Mouse (Mus musculus): ENCODE data around the gene Dek. TPM values are rescaled to one million over a fixed set of nuclear protein-coding genes. Genes with fewer than 3 reads are reported as not detected.

Gene Dek
- total and polyA plus RNA-seq, 2 experiments, result 14.1 to 27.7 TPM

DNA sequence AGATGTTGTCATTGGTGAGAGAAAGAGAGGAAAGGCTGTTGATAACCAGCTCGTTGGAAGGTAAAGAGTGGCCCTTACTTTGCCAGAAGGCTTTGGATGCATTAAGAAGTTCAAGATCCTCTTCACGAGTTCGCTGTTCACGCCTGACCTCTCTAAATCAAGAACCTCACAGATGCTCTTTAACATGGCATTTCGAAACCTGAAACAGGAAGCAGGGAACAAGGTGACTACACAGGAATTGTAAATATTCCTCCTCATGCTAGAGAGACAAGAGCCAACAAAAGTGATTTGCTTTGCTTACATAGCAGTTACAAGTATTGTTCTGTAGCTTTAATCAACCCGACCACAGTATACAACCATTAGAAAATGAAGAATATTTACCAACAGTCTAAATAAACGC lies 6.7 kb downstream of the Dek start:
- no peaks in the 10 kb centered on the region for H3K27me3 ChIP-seq (ENCODE audit: control insufficient read depth, insufficient read depth, low read length)
- H3K9ac ChIP-seq (ENCODE audit: low read depth, low read length), result no peak overlapping the region
- peaks cover 22% of the 10 kb centered on the region for H3K36me3 ChIP-seq (ENCODE audit: control insufficient read depth, insufficient read depth, low read length)
- no peak overlapping the region for H3K4me3 ChIP-seq (ENCODE audit: insufficient read depth, low read depth, low read length)
- H3K27ac ChIP-seq (replicated peaks; ENCODE audit: insufficient read depth, low read depth, low read length), result no peak overlapping the region
- peaks cover 3% of the 10 kb centered on the region; the same call in 1 of the 2 replicates for H3K79me2 ChIP-seq (ENCODE audit: control insufficient read depth, insufficient read depth, low read length)
- 66% methylated on average over 7 of the region's 7 CpGs for WGBS
- DNase-seq (ENCODE audit: extremely low read depth, low read depth, low spot score), result no peak
- TF ChIP-seq CTCF (IDR thresholded peaks at IDR 0.05; ENCODE audit: low read depth, low read length) (no peak), POLR2A (IDR thresholded peaks at IDR 0.05; ENCODE audit: extremely low read depth, insufficient read depth, low read length) (no peak)
- H3K4me1 ChIP-seq (ENCODE audit: control insufficient read depth, insufficient read depth, low read length), result no peaks in the 10 kb centered on the region

- no peak for DNase-seq (ENCODE audit: extremely low read depth, low read depth, low spot score)
- Histone ChIP-seq H3K9ac (ENCODE audit: low read depth, low read length) (no peak overlapping the region), H3K4me1 (ENCODE audit: control insufficient read depth, insufficient read depth, low read length) (no peaks in the 10 kb centered on the region), H3K4me3 (ENCODE audit: insufficient read depth, low read depth, low read length) (no peak overlapping the region), H3K79me2 (ENCODE audit: control insufficient read depth, insufficient read depth, low read length) (no peaks in the 10 kb centered on the region; the same call in 1 of the 2 replicates), H3K27me3 (ENCODE audit: control insufficient read depth, insufficient read depth, low read length) (no peaks in the 10 kb centered on the region), H3K27ac (replicated peaks; ENCODE audit: insufficient read depth, low read depth, low read length) (no peak overlapping the region), H3K36me3 (ENCODE audit: control insufficient read depth, insufficient read depth, low read length) (peaks cover 28% of the 10 kb centered on the region)
- WGBS, result 89% methylated on average over 2 of the region's 2 CpGs
- no peak for TF ChIP-seq CTCF (IDR thresholded peaks at IDR 0.05; ENCODE audit: low read depth, low read length)
- TF ChIP-seq POLR2A (IDR thresholded peaks at IDR 0.05; ENCODE audit: extremely low read depth, insufficient read depth, low read length), result no peak
Observed at GRCm38 (mm10) chr13:47096591-47096990, 9.4 kb downstream of the Dek start.

GRCm38 (mm10) chr13:47093791-47094190 lies 12.2 kb downstream of the Dek start:
- WGBS, result 83% methylated on average over 2 of the region's 2 CpGs
- no peaks in the 10 kb centered on the region for H3K27me3 ChIP-seq (ENCODE audit: control insufficient read depth, insufficient read depth, low read length)
- H3K79me2 ChIP-seq (ENCODE audit: control insufficient read depth, insufficient read depth, low read length), result no peaks in the 10 kb centered on the region; the same call in 1 of the 2 replicates
- no peaks in the 10 kb centered on the region for H3K4me1 ChIP-seq (ENCODE audit: control insufficient read depth, insufficient read depth, low read length)
- no peak for TF ChIP-seq CTCF (IDR thresholded peaks at IDR 0.05; ENCODE audit: low read depth, low read length)
- no peak for TF ChIP-seq POLR2A (IDR thresholded peaks at IDR 0.05; ENCODE audit: extremely low read depth, insufficient read depth, low read length)
- H3K36me3 ChIP-seq (ENCODE audit: control insufficient read depth, insufficient read depth, low read length), result peaks cover 27% of the 10 kb centered on the region
- no peak overlapping the region for H3K27ac ChIP-seq (replicated peaks; ENCODE audit: insufficient read depth, low read depth, low read length)
- no peak for DNase-seq (ENCODE audit: extremely low read depth, low read depth, low spot score)
- H3K4me3 ChIP-seq (ENCODE audit: insufficient read depth, low read depth, low read length), result no peak overlapping the region
- H3K9ac ChIP-seq (ENCODE audit: low read depth, low read length), result no peak overlapping the region

DNA sequence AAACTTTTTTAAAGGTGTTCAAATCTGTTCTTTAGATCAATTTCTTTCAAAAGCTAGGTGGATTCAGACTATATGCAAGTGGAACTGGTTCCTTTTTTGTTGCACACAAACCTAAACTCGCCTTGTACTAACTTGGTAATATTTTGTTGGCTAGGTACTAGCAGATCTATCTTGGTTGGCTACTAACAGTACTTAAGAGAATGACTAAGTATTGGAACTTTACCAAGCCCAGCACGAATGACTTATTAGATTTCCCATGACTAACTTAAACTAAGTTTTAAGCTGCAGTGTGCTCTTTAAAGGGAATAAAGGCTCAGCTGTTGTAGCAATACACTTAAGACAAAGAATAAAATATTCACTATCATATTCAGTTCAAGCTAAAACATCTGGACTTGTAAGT lies 16.7 kb downstream of the Dek start:
- no peaks in the 10 kb centered on the region for H3K79me2 ChIP-seq (ENCODE audit: control insufficient read depth, insufficient read depth, low read length)
- no peak for DNase-seq (ENCODE audit: extremely low read depth, low read depth, low spot score)
- H3K27me3 ChIP-seq (ENCODE audit: control insufficient read depth, insufficient read depth, low read length), result no peaks in the 10 kb centered on the region
- TF ChIP-seq CTCF (IDR thresholded peaks at IDR 0.05; ENCODE audit: low read depth, low read length), result no peak
- no peak for TF ChIP-seq POLR2A (IDR thresholded peaks at IDR 0.05; ENCODE audit: extremely low read depth, insufficient read depth, low read length)
- no peak overlapping the region for H3K27ac ChIP-seq (replicated peaks; ENCODE audit: insufficient read depth, low read depth, low read length)
- WGBS, result 71% methylated on average over 2 of the region's 2 CpGs
- peaks cover 31% of the 10 kb centered on the region for H3K36me3 ChIP-seq (ENCODE audit: control insufficient read depth, insufficient read depth, low read length)
- H3K4me3 ChIP-seq (ENCODE audit: insufficient read depth, low read depth, low read length), result no peak overlapping the region
- H3K9ac ChIP-seq (ENCODE audit: low read depth, low read length), result no peak overlapping the region
- H3K4me1 ChIP-seq (ENCODE audit: control insufficient read depth, insufficient read depth, low read length), result peaks cover 5% of the 10 kb centered on the region; the same call in 1 of the 2 replicates

DNA sequence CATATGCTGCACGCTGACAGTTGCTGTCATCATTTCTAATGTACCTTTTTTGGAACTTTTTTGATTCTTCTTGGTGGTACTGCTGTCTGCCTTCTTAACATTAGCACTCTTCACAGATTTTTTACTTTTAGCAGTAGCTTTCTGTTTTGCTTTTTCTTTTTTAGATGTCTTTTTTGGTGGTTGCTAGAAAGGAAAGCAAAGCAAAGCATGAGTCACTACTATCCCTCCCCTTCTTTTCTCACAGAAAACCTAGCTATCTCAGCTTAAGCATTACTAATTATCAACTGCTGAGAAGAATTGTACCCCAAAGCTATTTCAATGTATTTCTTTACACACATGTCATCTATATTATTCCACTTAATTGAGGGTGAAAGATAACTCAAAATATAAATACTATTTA lies 17.6 kb downstream of the Dek start:
- H3K4me3 ChIP-seq (ENCODE audit: insufficient read depth, low read depth, low read length), result no peak overlapping the region
- peaks cover 29% of the 10 kb centered on the region for H3K36me3 ChIP-seq (ENCODE audit: control insufficient read depth, insufficient read depth, low read length)
- TF ChIP-seq POLR2A (IDR thresholded peaks at IDR 0.05; ENCODE audit: extremely low read depth, insufficient read depth, low read length), result no peak
- TF ChIP-seq CTCF (IDR thresholded peaks at IDR 0.05; ENCODE audit: low read depth, low read length), result no peak
- peaks cover 5% of the 10 kb centered on the region; the same call in 1 of the 2 replicates for H3K4me1 ChIP-seq (ENCODE audit: control insufficient read depth, insufficient read depth, low read length)
- 96% methylated on average over 1 of the region's 1 CpGs for WGBS
- DNase-seq (ENCODE audit: extremely low read depth, low read depth, low spot score), result no peak
- H3K27ac ChIP-seq (replicated peaks; ENCODE audit: insufficient read depth, low read depth, low read length), result no peak overlapping the region
- H3K27me3 ChIP-seq (ENCODE audit: control insufficient read depth, insufficient read depth, low read length), result no peaks in the 10 kb centered on the region
- no peaks in the 10 kb centered on the region for H3K79me2 ChIP-seq (ENCODE audit: control insufficient read depth, insufficient read depth, low read length)
- H3K9ac ChIP-seq (ENCODE audit: low read depth, low read length), result no peak overlapping the region

GRCm38 (mm10) chr13:47080905-47081505 lies 25.0 kb downstream of the Dek start:
- peaks cover 9% of the 10 kb centered on the region for H3K4me1 ChIP-seq (ENCODE audit: control insufficient read depth, insufficient read depth, low read length)
- no peaks in the 10 kb centered on the region for H3K27me3 ChIP-seq (ENCODE audit: control insufficient read depth, insufficient read depth, low read length)
- no peak for TF ChIP-seq POLR2A (IDR thresholded peaks at IDR 0.05; ENCODE audit: extremely low read depth, insufficient read depth, low read length)
- peak; percentile 44; the same call in 1 of the 2 replicates for TF ChIP-seq CTCF (IDR thresholded peaks at IDR 0.05; ENCODE audit: low read depth, low read length)
- H3K9ac ChIP-seq (ENCODE audit: low read depth, low read length), result no peak overlapping the region
- DNase-seq (ENCODE audit: extremely low read depth, low read depth, low spot score), result no peak
- H3K27ac ChIP-seq (replicated peaks; ENCODE audit: insufficient read depth, low read depth, low read length), result no peak overlapping the region
- peaks cover 29% of the 10 kb centered on the region for H3K36me3 ChIP-seq (ENCODE audit: control insufficient read depth, insufficient read depth, low read length)
- 95% methylated on average over 4 of the region's 4 CpGs for WGBS
- H3K79me2 ChIP-seq (ENCODE audit: control insufficient read depth, insufficient read depth, low read length), result no peaks in the 10 kb centered on the region
- no peak overlapping the region for H3K4me3 ChIP-seq (ENCODE audit: insufficient read depth, low read depth, low read length)

Data from liver, adult 2 months (tissue).